Comparison of ENCODE assay signal across 8 mouse cellular contexts in the genomic region with DNA sequence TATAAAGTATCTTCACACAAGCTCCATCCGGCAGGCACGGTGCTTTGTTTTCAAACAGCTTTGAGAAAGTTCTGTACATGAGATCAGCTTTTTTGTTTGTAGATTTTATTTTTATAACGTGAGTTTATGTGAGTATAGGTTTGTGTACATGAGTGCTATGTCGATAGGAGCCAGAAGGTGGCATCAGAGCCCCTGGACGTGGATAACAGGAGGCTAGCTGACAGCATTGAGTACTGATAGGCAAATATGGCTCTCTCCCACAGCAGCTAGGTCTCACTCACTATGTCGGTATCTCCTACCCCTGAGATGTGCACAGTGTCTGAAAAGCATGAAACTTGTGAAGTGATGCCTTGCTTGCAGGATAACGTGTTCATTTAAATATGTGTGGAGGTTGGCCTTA. TPM values are rescaled to one million over a fixed set of nuclear protein-coding genes. Genes with fewer than 3 reads are reported as not detected.
DNase-seq lines count a peak whose midpoint lies in the region; ATAC-seq and TF ChIP-seq lines count a peak whose summit lies in the region.

No protein-coding gene starts in this region.

- WGBS in bone marrow, adult 2 months: 48% methylated on average over 7 of the region's 7 CpGs

- H3K4me1 ChIP-seq in bone marrow, adult 2 months (ENCODE audit: control insufficient read depth, insufficient read depth, low read length): peaks cover 2% of the 10 kb centered on the region

- TF ChIP-seq CTCF in bone marrow, adult 2 months (IDR thresholded peaks at IDR 0.05; ENCODE audit: control insufficient read depth, insufficient read depth, low read length): peak; percentile 69

- DNase-seq in heart, adult 18-20 months: peak; percentile 25 to 56
- no peak for DNase-seq in heart, adult 11 months
- DNase-seq in CD8-positive naive resting alpha-beta T cell, adult 2 months (ENCODE audit: low read depth in 2 of 2, low spot score in 2 of 2): peak; percentile 35 to 53
- peak; percentile 39 for DNase-seq in fibroblast of lung, adult 2 months (ENCODE audit: low read depth)
- DNase-seq in layer of hippocampus, postnatal 10 days (ENCODE audit: low spot score in 2 of 2): peak; percentile 32 to 54
- peak; percentile 63 to 70 for DNase-seq in spleen, postnatal 36 days (ENCODE audit: low spot score in 2 of 2)

- ATAC-seq in megakaryocyte-erythroid progenitor cell, adult 5-6 weeks (replicated peaks; ENCODE audit: low FRiP score, low TSS enrichment, poor library complexity, severe bottlenecking): peak; percentile 80

- no peak overlapping the region for H3K4me3 ChIP-seq in bone marrow, adult 2 months (replicated peaks; ENCODE audit: control insufficient read depth, low read depth, low read length)

- no peak for TF ChIP-seq POLR2A in bone marrow, adult 2 months (IDR thresholded peaks at IDR 0.05; ENCODE audit: borderline replicate concordance, control insufficient read depth, low read depth, low read length)

- H3K27ac ChIP-seq in bone marrow, adult 2 months (ENCODE audit: control insufficient read depth, insufficient read depth, low read depth, low read length, poor library complexity): no peak overlapping the region

RNA-seq across cellular contexts. Expression of gene Plk4, which starts 1.3 kb away (rescaled TPM):
- total RNA-seq in heart, adult 18-20 months (2021): 1 to 10 TPM in 1 of 2 experiments, under 1 TPM in 1; 0.84 to 2.5 TPM
- 21.5 and 38.5 TPM in 2 replicates for polyA plus RNA-seq in bone marrow, adult 2 months (2011; ENCODE audit: insufficient read depth, insufficient read length, low replicate concordance, missing spikeins)
- 1 to 10 TPM; 5.6 to 7.4 TPM for total RNA-seq in layer of hippocampus, postnatal 10 days (2021)
- 52.2 and 57.5 TPM in 2 replicates for total RNA-seq in megakaryocyte-erythroid progenitor cell, adult 5-6 weeks (2014; fragmentation: Nextera tagmentation)
- 87.5 and 111 TPM in 2 replicates for total RNA-seq in megakaryocyte-erythroid progenitor cell, adult 5-6 weeks (2017)

RNA-seq across cellular contexts. Expression of gene Mfsd8, which starts 48.2 kb away (rescaled TPM):
- total RNA-seq in heart, adult 18-20 months (2021): 10 to 100 TPM; 19.7 to 21.7 TPM
- 4.0 and 4.2 TPM in 2 replicates for polyA plus RNA-seq in bone marrow, adult 2 months (2011; ENCODE audit: insufficient read depth, insufficient read length, low replicate concordance, missing spikeins)
- total RNA-seq in layer of hippocampus, postnatal 10 days (2021): 10 to 100 TPM; 18.8 to 20.7 TPM
- 16.7 and 20.2 TPM in 2 replicates for total RNA-seq in megakaryocyte-erythroid progenitor cell, adult 5-6 weeks (2014; fragmentation: Nextera tagmentation)
- total RNA-seq in megakaryocyte-erythroid progenitor cell, adult 5-6 weeks (2017): 3.2 and 7.7 TPM in 2 replicates

RNA-seq across cellular contexts. Expression of gene Abhd18, which starts 48.3 kb away (rescaled TPM):
- total RNA-seq in heart, adult 18-20 months (2021): 10 to 100 TPM; 66.7 to 77.1 TPM
- 1.5 and 2.9 TPM in 2 replicates for polyA plus RNA-seq in bone marrow, adult 2 months (2011; ENCODE audit: insufficient read depth, insufficient read length, low replicate concordance, missing spikeins)
- 10 to 100 TPM; 10.0 to 14.5 TPM for total RNA-seq in layer of hippocampus, postnatal 10 days (2021)
- 6.1 and 7.0 TPM in 2 replicates for total RNA-seq in megakaryocyte-erythroid progenitor cell, adult 5-6 weeks (2014; fragmentation: Nextera tagmentation)
- 3.6 and 10.6 TPM in 2 replicates for total RNA-seq in megakaryocyte-erythroid progenitor cell, adult 5-6 weeks (2017)

RNA-seq across cellular contexts. Expression of gene Hspa4l, which starts 54.2 kb away (rescaled TPM):
- total RNA-seq in heart, adult 18-20 months (2021): 10 to 100 TPM; 56.5 to 63.3 TPM
- 9.0 and 12.0 TPM in 2 replicates for polyA plus RNA-seq in bone marrow, adult 2 months (2011; ENCODE audit: insufficient read depth, insufficient read length, low replicate concordance, missing spikeins)
- 100 to 1,000 TPM; 107 to 108 TPM for total RNA-seq in layer of hippocampus, postnatal 10 days (2021)
- 48.6 and 53.6 TPM in 2 replicates for total RNA-seq in megakaryocyte-erythroid progenitor cell, adult 5-6 weeks (2014; fragmentation: Nextera tagmentation)
- total RNA-seq in megakaryocyte-erythroid progenitor cell, adult 5-6 weeks (2017): 63.4 and 75.8 TPM in 2 replicates

Comparison
In these comparisons a context has a peak if more than half of its experiments do, and no peak if none do; other contexts are left out.
1. RNA of gene Plk4, which starts 1.3 kb away (total RNA-seq): 52.2 to 111 TPM in megakaryocyte-erythroid progenitor cell, adult 5-6 weeks; 5.6 to 7.4 TPM in layer of hippocampus, postnatal 10 days and 0.84 to 2.5 TPM in heart, adult 18-20 months; every median in the first group is over 4 times any median in the second.
2. RNA of gene Abhd18, which starts 48.3 kb away (total RNA-seq): 66.7 to 77.1 TPM in heart, adult 18-20 months; 10.0 to 14.5 TPM in layer of hippocampus, postnatal 10 days and 3.6 to 10.6 TPM in megakaryocyte-erythroid progenitor cell, adult 5-6 weeks; every median in the first group is over 4 times any median in the second.